ENCODE assay signal across 31 mouse cellular contexts in genomic region chr15:65039216-65039615, GRCm38 (mm10). TPM values are rescaled to one million over a fixed set of nuclear protein-coding genes. Genes with fewer than 3 reads are reported as not detected.
DNase-seq lines count a peak whose midpoint lies in the region; TF ChIP-seq lines count a peak whose summit lies in the region.
"Not testable (repeated sequence)": the region's sequence is repeated elsewhere in the genome, so short reads cannot be mapped to it uniquely, and the experiment has no call there.
"Had no signal": no experiment of that assay in that cellular context is flagged by ENCODE, and none has a peak within 500 bp of the region (broad histone marks: within the 10 kb centered on the region; RNA-seq: fewer than 3 reads in every experiment).

No protein-coding gene starts in this region.

- not testable (repeated sequence) for H3K4me1 ChIP-seq in lung, adult 2 months (ENCODE audit: control insufficient read depth, insufficient read depth, low read length)

- H3K4me3 ChIP-seq in lung, adult 2 months (replicated peaks; ENCODE audit: extremely low read depth, low read depth, low read length): not testable (repeated sequence)

- not testable (repeated sequence) for TF ChIP-seq CTCF in lung, adult 2 months (IDR thresholded peaks at IDR 0.05; ENCODE audit: insufficient read depth, low read length)

- peak; percentile 2 for DNase-seq in gastrocnemius, adult 18-20 months (ENCODE audit: low spot score)
- DNase-seq in lung, adult 2 months: peak; percentile 4
- DNase-seq in spleen, postnatal 14 days (ENCODE audit: low spot score in 2 of 2): peak; percentile 65 to 66
- peak; percentile 4 for DNase-seq in testis, postnatal 14 days (ENCODE audit: low spot score)
- DNase-seq in thymus, postnatal 36 days: peak; percentile 9 to 53
- peak; percentile 34 to 97 for DNase-seq in urinary bladder, postnatal 4 days (ENCODE audit: low spot score in 2 of 2)

- not testable (repeated sequence) for TF ChIP-seq POLR2A in lung, adult 2 months (IDR thresholded peaks at IDR 0.05; ENCODE audit: borderline replicate concordance, extremely low read depth, low read depth, low read length)

RNA-seq across cellular contexts. Expression of gene Gm21961, which starts 24.5 kb away (rescaled TPM):
- total RNA-seq in gastrocnemius, adult 18-20 months (2021): not detected
- polyA plus RNA-seq in lung, adult 2 months (2012; rRNA removed): not detected in 2 replicates
- total RNA-seq: adrenal gland, adult 18-20 months; adrenal gland, postnatal 14 days; adrenal gland, postnatal 4 days; CH12.LX; common myeloid progenitor, adult 5-6 weeks; forebrain, postnatal 0 days; G1E; gastrocnemius, postnatal 10 days; gastrocnemius, postnatal 36 days; granulocyte monocyte progenitor cell, adult 5-6 weeks; heart, adult 2 months; heart, postnatal 14 days; hematopoietic stem cell, adult 5-6 weeks had no signal
- polyA plus RNA-seq: cerebellum, adult 2 months; embryonic facial prominence, embryonic 12.5 days; embryonic facial prominence, embryonic 15.5 days; forebrain, embryonic 11.5 days; forebrain, embryonic 14.5 days; forebrain, postnatal 0 days; frontal cortex, adult 2 months; G1E; heart, adult 2 months; heart, embryonic 10.5 days; heart, embryonic 13.5 days; heart, embryonic 16.5 days; hindbrain, embryonic 12.5 days; hindbrain, embryonic 15.5 days; Patski had no signal

Comparison
In these comparisons a context has a peak if more than half of its experiments do, and no peak if none do; other contexts are left out.
1. DNase-seq: peak in every context shown above with its lines; median percentile 66 in spleen, postnatal 14 days; 66 in urinary bladder, postnatal 4 days; 31 in thymus, postnatal 36 days; 4 in lung, adult 2 months; 4 in testis, postnatal 14 days; 2 in gastrocnemius, adult 18-20 months.